Mouse (Mus musculus): ENCODE data around the gene Spsb1. TPM values are rescaled to one million over a fixed set of nuclear protein-coding genes. Genes with fewer than 3 reads are reported as not detected.

Gene Spsb1
- polyA plus RNA-seq (2015; fragmentation: Nextera tagmentation; extraction: Ambion mirVana), result 7.7 and 9.8 TPM in 2 replicates

- Histone ChIP-seq H3K9ac (replicated peaks) (peak within 1 kb of the TSS; percentile 72), H3K4me3 (replicated peaks) (peak within 1 kb of the TSS; percentile 64), H3K4me2 (peak within 1 kb of the TSS; percentile 100), H3K36me3 (no peaks in the 10 kb centered on the region), H3K27ac (replicated peaks) (peak within 1 kb of the TSS; percentile 57), H3K4me1 (peaks cover 40% of the 10 kb centered on the region), H3K27me3 (replicated peaks) (peaks cover 17% of the 10 kb centered on the region), H3K9me3 (replicated peaks) (no peaks in the 10 kb centered on the region)
- ATAC-seq (ENCODE audit: low FRiP score), result peak; percentile 91
- under 1% methylated on average over 48 of the region's 51 CpGs for WGBS
Observed at GRCm38 (mm10) chr4:149954893-149955439, at the start of gene Spsb1. Gene Spsb1 (minus strand): TSS chr4:149955043.

DNA sequence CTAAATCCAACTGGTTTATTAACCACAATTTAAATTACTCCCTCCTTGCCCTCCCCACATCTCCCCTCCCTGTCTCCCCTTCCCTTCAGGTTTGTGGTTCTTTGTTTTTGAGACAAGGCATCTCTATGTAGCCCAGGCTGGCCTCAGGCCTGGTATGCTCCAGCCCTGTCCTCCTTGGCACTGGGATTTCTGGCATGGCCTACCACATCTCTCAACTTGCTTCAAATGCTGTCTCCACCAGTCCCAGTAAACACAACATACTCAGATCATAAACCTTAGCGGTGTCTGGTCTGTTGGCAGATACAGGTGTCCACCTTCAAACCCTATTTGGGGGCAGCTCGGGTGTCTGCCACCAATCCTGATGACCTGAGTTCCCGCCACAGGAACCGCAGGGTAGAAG, 48.8 kb upstream of the Spsb1 start:
- WGBS, result 87% methylated on average over 4 of the region's 4 CpGs
- ATAC-seq (ENCODE audit: low FRiP score), result no peak
- no peaks in the 10 kb centered on the region for H3K9me3 ChIP-seq (replicated peaks)

DNA sequence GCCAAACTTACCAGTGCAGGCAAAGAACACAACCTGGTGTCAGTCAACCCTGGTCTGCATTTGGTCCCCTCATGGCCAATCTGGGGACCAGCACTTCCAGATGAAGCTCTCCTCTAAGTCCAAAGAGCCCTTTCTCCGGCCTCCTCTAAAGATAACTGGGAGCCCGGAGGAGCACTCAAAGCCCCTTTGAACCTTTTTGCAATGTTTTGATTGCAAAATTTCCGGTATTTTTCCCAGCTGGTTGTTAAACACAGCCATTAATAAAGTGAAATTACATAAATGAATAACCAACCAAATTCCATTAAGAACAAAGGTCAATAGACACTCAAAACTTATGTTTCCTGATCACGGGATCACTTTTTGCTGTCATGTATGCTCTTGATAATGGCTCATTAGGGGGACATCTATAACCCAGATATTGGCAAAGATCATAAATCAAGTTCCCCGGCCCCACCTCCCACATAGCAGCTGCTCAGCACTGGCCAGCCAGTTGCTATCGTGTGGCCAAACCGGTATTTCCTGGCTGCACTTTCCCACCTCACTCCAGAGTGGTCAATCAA, 48.3 kb upstream of the Spsb1 start:
- Histone ChIP-seq H3K4me2 (no peak overlapping the region), H3K4me1 (peaks cover 21% of the 10 kb centered on the region), H3K9me3 (replicated peaks) (no peaks in the 10 kb centered on the region), H3K4me3 (replicated peaks) (no peak overlapping the region), H3K27ac (replicated peaks) (no peak overlapping the region), H3K27me3 (replicated peaks) (no peaks in the 10 kb centered on the region), H3K9ac (replicated peaks) (no peak overlapping the region), H3K36me3 (no peaks in the 10 kb centered on the region)
- ATAC-seq (ENCODE audit: low FRiP score), result no peak
- 45% methylated on average over 7 of the region's 7 CpGs for WGBS

More for the DNA sequence above, 48.8 kb upstream of the Spsb1 start:
- Histone ChIP-seq H3K27ac (replicated peaks) (no peak overlapping the region), H3K27me3 (replicated peaks) (no peaks in the 10 kb centered on the region), H3K36me3 (no peaks in the 10 kb centered on the region), H3K4me2 (no peak overlapping the region), H3K4me1 (peaks cover 23% of the 10 kb centered on the region), H3K9ac (replicated peaks) (no peak overlapping the region), H3K4me3 (replicated peaks) (no peak overlapping the region)

- Histone ChIP-seq H3K36me3 (no peaks in the 10 kb centered on the region), H3K27me3 (replicated peaks) (no peaks in the 10 kb centered on the region), H3K4me2 (no peak overlapping the region), H3K4me1 (peaks cover 12% of the 10 kb centered on the region), H3K9me3 (replicated peaks) (no peaks in the 10 kb centered on the region), H3K9ac (replicated peaks) (no peak overlapping the region), H3K27ac (replicated peaks) (no peak overlapping the region), H3K4me3 (replicated peaks) (no peak overlapping the region)
- no peak for ATAC-seq (ENCODE audit: low FRiP score)
- WGBS, result 80% methylated on average over 12 of the region's 12 CpGs
Observed at GRCm38 (mm10) chr4:150002021-150002528, 47.2 kb upstream of the Spsb1 start.

GRCm38 (mm10) chr4:150001221-150001860, 46.5 kb upstream of the Spsb1 start:
- Histone ChIP-seq H3K36me3 (no peaks in the 10 kb centered on the region), H3K4me2 (no peak overlapping the region), H3K9ac (replicated peaks) (no peak overlapping the region), H3K4me3 (replicated peaks) (no peak overlapping the region), H3K4me1 (peaks cover 10% of the 10 kb centered on the region), H3K27ac (replicated peaks) (0 out of 2 replicates have a peak overlapping the region, but pooled peaks have one; percentile 13), H3K27me3 (replicated peaks) (no peaks in the 10 kb centered on the region), H3K9me3 (replicated peaks) (no peaks in the 10 kb centered on the region)
- WGBS, result 74% methylated on average over 10 of the region's 10 CpGs
- no peak for ATAC-seq (ENCODE audit: low FRiP score)

DNA sequence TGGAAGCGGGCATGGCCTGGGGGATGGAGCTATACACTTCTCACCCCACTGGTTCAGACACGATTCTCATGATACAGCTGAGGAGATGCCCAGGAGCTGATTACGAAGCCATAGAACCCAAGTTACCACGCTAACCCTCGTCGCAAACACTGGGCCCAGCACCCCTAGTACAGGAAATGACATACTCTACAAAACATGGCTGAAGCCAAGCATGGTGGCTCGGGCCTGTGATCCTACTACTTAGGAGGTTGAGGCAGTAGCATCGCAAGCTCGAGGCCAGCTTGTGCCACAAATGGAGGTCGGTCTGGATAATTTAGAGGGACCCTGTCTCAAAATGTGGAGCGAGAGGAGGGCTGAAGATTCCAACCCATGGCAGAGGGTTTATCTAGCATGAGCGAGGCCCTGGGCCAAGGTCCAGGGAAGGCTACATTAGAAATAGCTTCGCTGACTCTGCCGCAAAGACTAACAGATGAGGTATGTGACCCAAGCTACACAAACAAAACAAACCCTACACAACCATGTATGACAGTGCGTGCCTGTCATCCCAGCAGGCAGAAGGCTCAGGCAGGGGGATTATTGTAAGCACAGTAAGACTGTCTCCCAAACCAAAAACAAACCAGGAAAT, 45.2 kb upstream of the Spsb1 start:
- H3K27me3 ChIP-seq (replicated peaks), result no peaks in the 10 kb centered on the region
- H3K36me3 ChIP-seq, result no peaks in the 10 kb centered on the region
- no peaks in the 10 kb centered on the region for H3K9me3 ChIP-seq (replicated peaks)
- H3K4me3 ChIP-seq (replicated peaks), result no peak overlapping the region
- WGBS, result 88% methylated on average over 15 of the region's 15 CpGs
- no peak for ATAC-seq (ENCODE audit: low FRiP score)
- no peak overlapping the region for H3K4me2 ChIP-seq
- no peak overlapping the region for H3K9ac ChIP-seq (replicated peaks)
- H3K4me1 ChIP-seq, result peaks cover 10% of the 10 kb centered on the region
- H3K27ac ChIP-seq (replicated peaks), result no peak overlapping the region

DNA sequence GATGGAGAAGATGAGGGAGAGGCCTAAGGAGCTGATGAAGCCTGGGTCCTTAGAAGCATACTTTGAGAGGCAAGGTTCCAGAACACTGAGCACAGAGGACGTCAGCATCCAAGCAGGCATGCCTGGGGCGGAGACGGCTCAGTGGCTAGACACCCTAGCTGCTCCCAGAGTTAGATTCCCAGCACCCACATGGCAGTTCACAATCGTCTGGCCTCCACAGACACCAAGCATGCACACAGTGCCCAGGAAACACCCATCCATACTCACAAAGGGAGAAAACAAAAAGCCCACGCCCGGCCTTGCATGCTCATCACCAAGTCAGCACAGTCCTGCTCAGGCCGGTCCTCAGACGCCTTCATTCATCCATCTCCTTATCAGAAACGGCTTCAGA, 44.7 kb upstream of the Spsb1 start:
- Histone ChIP-seq H3K4me1 (peaks cover 10% of the 10 kb centered on the region), H3K4me3 (replicated peaks) (no peak overlapping the region), H3K36me3 (no peaks in the 10 kb centered on the region), H3K9me3 (replicated peaks) (no peaks in the 10 kb centered on the region), H3K9ac (replicated peaks) (no peak overlapping the region), H3K27ac (replicated peaks) (no peak overlapping the region), H3K4me2 (no peak overlapping the region), H3K27me3 (replicated peaks) (no peaks in the 10 kb centered on the region)
- no peak for ATAC-seq (ENCODE audit: low FRiP score)
- WGBS, result 83% methylated on average over 9 of the region's 9 CpGs

DNA sequence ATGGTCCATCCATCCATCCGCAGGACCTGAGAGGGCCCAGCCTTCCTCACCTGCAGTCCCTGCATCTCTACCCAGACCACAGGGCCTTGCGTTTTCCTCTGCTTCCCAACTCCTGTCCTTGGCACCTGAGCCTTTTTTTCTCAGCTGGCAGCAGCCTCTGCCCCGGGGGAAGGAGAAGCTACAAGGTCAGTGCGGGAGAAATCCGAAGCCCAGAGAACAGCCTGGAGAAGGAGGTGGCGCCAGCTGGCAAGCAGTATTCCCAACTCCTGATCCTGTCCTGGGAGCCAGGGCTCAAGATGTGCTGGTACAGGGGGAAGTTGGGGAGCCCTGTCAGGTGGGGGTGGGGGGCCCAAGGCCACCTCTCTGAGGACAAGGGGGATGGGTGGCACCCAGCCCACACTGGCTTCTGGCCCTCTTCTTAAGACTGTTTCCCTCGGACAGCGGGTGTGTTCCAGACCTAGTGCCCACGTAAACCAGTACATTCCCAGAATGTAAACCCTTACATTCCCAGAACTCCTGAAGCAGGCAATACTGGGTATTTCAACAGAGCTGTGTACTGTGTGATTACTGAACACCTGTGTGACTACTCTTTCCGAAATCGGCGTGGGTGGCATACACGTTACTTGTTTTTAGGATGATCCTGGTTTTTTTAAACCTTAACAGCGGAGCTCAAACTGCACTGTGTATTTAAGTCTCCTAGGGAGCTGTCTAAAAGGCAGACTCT, 44.1 kb upstream of the Spsb1 start:
- Histone ChIP-seq H3K4me3 (replicated peaks) (no peak overlapping the region), H3K4me2 (no peak overlapping the region), H3K4me1 (peaks cover 10% of the 10 kb centered on the region), H3K36me3 (no peaks in the 10 kb centered on the region; the same call in 1 of the 2 replicates), H3K27me3 (replicated peaks) (no peaks in the 10 kb centered on the region), H3K9ac (replicated peaks) (no peak overlapping the region), H3K27ac (replicated peaks) (no peak overlapping the region), H3K9me3 (replicated peaks) (no peaks in the 10 kb centered on the region)
- no peak for ATAC-seq (ENCODE audit: low FRiP score)
- WGBS, result 83% methylated on average over 14 of the region's 14 CpGs

DNA sequence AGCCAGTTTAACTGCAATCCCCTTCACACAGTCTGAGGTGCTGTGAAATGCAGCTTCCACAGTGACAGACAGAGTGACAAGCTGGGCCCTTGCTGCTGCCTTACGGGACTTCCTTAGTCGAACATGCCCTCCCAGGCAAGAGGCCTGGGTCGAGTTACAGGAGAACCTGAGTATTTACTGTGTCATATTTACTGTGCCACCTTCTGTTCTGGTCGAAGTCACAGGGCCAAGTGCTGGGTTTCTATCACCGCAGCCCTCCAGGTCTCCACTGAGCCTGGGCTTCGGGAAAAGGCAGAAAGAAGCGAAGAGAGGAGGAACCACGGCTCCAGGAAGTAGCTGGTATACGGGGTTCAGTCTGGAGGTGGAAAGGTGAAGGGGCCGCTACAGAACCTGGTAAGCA, 43.2 kb upstream of the Spsb1 start:
- Histone ChIP-seq H3K9me3 (replicated peaks) (no peaks in the 10 kb centered on the region), H3K9ac (replicated peaks) (no peak overlapping the region), H3K27ac (replicated peaks) (no peak overlapping the region), H3K4me2 (no peak overlapping the region), H3K4me1 (peaks cover 7% of the 10 kb centered on the region; the same call in 1 of the 2 replicates), H3K36me3 (no peaks in the 10 kb centered on the region; the same call in 1 of the 2 replicates), H3K4me3 (replicated peaks) (no peak overlapping the region), H3K27me3 (replicated peaks) (no peaks in the 10 kb centered on the region)
- ATAC-seq (ENCODE audit: low FRiP score), result no peak
- 77% methylated on average over 10 of the region's 10 CpGs for WGBS

- Histone ChIP-seq H3K27ac (replicated peaks) (no peak overlapping the region), H3K4me3 (replicated peaks) (no peak overlapping the region), H3K9ac (replicated peaks) (no peak overlapping the region), H3K27me3 (replicated peaks) (no peaks in the 10 kb centered on the region), H3K36me3 (no peaks in the 10 kb centered on the region; the same call in 1 of the 2 replicates), H3K9me3 (replicated peaks) (no peaks in the 10 kb centered on the region), H3K4me2 (no peak overlapping the region), H3K4me1 (peaks cover 1% of the 10 kb centered on the region; the same call in 1 of the 2 replicates)
- ATAC-seq (ENCODE audit: low FRiP score), result no peak
- 79% methylated on average over 7 of the region's 7 CpGs for WGBS
Observed at GRCm38 (mm10) chr4:149996440-149996839, 41.6 kb upstream of the Spsb1 start.

- H3K4me1 ChIP-seq, result peaks cover 6% of the 10 kb centered on the region
- no peak for ATAC-seq (ENCODE audit: low FRiP score)
- no peaks in the 10 kb centered on the region for H3K27me3 ChIP-seq (replicated peaks)
- no peak overlapping the region for H3K4me3 ChIP-seq (replicated peaks)
- 93% methylated on average over 7 of the region's 7 CpGs for WGBS
- no peak overlapping the region for H3K27ac ChIP-seq (replicated peaks)
- H3K9me3 ChIP-seq (replicated peaks), result no peaks in the 10 kb centered on the region
- H3K9ac ChIP-seq (replicated peaks), result no peak overlapping the region
- no peak overlapping the region for H3K4me2 ChIP-seq
- H3K36me3 ChIP-seq, result no peaks in the 10 kb centered on the region; the same call in 1 of the 2 replicates
Observed at GRCm38 (mm10) chr4:149995911-149996310, 41.1 kb upstream of the Spsb1 start.

Measured in neural tube, embryonic 15.5 days (tissue).